Mouse (Mus musculus) ovary, postnatal 36 days (tissue): ENCODE data around the gene Tead2.
A peak's percentile ranks its signal among the peaks of the same experiment; 100 is the strongest.
"Not testable (repeated sequence)": the region's sequence is repeated elsewhere in the genome, so short reads cannot be mapped to it uniquely, and the experiment has no call there.

Experiments used
- DNase-seq: peaks from one replicate; pipeline ENCODE4 v3.0.0; 2022; ENCODE audit warnings: low spot score, mixed read lengths

Tead2 gene

DNA sequence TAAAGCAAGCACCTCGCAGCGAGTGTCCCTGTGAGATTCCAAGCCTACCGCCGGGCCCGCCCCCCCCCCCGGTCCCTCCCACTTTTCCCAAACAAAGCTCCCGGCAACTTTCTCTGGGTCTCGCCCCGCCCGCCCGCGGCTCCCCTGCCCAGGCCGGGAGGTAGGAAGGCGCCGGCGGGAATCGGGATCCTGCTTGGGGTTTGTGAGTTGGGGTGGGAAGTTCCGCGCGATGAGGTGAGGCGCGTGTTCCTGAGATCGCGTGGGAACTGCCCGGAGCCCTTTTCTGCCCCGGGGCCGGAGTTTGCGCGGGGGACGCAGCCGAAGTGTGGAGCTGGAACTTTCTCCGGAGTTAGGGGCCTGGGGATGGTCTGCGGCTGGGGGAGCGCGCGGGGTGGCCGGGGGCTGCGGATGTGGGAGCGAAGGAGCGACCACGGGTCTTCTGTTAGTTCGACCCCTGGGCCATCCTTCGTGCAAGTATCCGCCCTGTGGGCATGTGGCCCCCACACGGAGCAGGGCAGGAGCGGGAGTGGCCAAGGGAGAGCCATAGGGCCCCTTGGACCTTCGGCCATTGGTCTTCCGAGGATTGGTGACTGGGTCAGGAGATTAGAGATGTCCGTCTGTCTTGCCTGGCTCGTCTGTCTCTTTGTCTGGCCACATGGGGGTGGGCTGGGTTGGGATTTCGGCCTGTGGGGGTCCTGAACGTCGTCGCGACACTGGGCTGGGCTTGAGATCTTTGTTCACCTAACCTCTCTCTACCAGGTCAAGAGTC is at the start of gene Tead2:
Gene Tead2 (plus strand): TSS at position 81 of the 769 bp plus-strand sequence.
- peak; percentile 74 for DNase-seq

DNA sequence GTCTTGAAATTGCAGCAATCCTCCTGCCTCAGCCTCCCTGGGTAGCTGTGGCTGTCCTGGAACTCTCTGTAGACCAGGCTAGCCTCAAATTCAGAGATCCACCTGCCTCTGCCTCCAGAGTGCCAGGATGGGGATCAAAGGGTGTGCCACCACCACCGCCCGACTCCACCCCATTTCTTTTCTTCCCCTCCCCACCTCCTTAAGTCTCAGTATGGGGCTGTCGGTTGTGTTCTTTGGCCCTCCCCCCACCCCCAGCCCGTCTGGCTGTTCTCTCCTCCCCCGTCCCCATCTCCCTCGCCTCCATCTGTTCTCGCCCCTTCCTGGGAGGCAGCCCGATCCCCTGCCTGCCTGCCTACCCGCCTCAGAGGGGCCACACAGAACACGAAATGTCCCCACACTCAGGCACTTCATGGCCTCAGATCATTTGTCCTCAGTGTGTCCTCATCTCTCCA is 48.6 kb upstream of the Tead2 start:
- DNase-seq: no peak

DNA sequence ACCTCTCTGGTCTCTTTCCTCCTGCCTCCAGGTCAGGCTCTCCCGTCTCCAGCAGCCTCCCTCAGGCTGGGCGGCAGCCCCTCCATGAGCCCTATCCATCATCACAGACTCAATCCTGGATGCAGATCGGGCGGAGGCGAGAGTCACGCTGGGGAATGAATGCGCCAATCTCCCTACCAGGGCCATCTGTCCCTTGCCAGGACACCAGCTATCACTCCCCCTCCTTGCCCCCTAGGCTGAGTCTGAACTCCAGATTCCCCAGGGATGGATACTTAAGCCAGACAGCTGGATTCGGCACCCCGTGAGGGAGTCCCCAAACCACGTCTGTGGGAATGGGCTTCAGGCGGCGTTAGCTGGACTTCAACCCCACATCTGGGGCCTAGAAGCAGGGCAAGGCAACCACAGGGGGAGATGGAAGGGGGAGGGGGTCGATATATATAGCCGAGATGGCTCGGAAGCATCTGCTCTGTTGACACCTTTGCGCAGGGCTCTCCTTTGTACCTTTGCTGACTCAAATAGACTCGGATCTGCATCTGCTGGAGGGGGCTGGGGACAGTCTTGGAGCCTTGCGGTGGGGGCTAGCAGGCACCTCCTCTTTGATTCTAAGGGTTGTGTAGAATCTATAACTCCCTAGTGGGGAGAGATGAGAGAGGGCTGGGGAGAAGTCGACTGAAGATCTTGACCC is 47.6 kb upstream of the Tead2 start:
- DNase-seq: no peak

DNA sequence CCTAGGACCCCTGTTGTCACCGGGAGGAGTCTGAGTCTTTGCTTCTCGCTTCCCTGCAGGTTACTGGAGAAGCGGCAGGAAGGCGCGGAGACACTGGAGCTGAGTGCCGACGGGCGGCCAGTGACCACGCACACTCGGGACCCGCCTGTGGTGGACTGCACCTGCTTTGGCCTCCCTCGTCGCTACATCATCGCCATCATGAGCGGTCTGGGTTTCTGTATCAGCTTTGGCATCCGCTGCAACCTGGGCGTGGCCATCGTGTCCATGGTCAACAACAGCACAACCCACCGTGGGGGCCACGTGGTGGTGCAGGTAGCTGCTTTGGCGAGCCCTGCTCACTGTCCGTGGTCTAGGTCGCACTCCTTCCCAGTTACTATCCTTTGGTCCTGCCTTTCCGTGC is 46.9 kb upstream of the Tead2 start:
- DNase-seq: no peak

DNA sequence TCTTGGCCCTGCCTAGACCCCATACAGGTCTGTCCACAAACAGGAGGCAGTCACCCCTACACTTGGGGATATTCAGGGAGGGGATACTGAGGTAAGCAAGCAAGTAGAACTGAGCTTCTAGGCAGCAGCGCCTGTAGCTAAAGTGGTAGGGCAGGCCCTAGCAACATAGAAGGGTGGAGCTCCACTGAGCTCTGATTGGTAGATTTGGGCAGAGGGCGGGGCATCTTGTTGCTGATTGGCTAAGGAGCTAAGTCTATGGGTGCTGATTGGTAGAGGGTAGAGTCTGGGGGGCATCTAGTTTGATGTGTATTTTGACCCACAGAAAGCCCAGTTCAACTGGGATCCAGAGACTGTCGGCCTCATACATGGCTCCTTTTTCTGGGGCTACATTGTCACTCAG is 46.1 kb upstream of the Tead2 start:
- no peak for DNase-seq

DNA sequence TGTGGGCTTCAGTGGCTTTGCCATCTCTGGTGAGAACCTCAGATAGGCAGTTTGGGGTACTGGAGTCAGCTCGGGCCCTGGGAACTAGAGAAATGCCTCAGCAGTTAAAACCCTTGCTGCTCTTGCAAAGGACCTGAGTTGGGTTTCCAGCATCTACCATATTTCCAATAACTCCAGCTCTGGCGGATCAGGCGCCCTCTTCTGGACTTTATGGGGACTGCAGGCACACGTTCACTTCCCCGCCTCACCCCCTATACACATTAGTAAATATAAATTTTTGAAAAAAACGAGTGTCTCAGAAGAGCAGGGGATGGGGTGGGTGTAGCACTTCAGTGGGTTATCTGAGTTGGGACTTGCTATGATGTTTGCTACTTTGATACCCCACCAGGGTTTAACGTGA is 42.6 kb upstream of the Tead2 start:
- no peak for DNase-seq

DNA sequence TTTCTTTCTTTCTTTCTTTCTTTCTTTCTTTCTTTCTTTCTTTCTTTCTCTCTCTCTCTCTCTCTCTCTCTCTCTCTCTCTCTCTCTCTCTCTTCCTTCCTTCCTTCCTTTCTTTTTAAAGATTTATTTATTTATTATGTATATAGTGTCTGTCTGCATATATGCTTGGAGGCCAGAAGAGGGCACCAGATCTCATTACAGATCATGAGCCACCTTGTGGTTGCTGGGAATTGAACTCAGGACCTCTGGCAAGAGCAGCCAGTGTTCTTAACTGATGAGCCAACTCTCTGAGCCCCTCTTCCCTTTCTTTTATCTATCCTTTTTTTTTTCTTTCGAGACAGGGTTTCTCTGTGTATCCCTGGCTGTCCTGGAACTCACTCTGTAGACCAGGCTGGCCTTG is 41.8 kb upstream of the Tead2 start:
- DNase-seq: not testable (repeated sequence)

DNA sequence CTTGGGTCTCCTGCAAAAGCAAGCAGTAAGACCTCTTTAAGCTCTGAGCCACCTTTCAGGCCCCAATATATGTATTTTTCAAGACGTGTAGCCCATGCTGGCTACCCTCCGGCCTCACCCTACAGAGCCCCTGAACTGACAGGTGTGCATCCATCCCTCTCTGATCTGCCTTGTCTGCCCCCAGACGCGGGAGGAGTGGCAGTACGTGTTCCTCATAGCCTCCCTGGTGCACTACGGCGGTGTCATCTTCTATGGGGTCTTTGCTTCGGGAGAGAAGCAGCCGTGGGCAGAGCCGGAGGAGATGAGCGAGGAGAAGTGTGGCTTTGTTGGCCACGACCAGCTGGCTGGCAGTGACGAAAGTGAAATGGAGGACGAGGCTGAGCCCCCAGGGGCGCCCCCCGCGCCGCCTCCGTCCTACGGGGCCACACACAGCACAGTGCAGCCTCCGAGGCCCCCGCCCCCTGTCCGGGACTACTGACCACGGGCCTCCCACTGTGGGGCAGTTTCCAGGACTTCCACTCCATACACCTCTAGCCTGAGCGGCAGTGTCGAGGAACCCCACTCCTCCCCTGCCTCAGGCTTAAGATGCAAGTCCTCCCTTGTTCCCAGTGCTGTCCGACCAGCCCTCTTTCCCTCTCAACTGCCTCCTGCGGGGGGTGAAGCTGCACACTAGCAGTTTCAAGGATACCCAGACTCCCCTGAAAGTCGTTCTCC is 40.8 kb upstream of the Tead2 start:
- DNase-seq: no peak

DNA sequence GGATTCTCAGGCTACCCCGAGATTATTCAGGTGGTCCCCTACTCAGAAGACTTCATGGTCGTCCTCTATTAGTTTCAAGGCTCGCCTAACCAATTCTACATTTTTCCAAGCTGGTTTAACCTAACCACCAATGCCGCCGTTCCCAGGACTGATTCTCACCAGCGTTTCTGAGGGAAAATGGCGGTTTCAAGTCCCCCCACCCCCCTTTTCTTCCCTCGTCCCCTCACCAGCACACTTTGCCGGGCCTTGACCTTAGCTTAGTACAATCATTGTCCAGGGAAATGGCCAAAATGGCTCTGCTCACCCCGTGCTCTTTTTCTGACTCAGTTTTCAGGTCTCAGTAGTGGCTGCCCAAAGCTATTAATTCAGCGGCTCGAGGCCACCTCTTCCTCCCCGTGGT is 40.2 kb upstream of the Tead2 start:
- DNase-seq: no peak

DNA sequence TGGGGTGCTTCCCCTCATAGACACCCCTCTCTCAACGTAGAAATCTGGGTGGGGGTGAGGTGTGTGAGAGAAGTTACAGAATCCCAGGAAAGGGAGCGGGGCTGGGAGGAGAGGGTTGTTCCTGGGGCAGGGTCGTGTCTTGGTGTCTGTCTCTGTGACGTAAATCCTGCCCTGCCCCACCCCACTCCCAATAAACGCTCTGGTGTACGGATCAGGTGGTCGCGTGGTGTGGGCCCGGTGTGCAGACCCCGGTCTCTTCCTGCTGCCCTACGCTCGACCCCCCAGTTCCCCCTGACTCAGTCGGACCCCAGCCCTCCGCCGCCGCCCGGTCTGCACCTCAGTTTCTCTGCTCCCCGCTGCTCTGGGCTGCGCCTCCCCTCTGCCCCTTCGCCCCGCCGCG is 39.6 kb upstream of the Tead2 start:
- no peak for DNase-seq

DNA sequence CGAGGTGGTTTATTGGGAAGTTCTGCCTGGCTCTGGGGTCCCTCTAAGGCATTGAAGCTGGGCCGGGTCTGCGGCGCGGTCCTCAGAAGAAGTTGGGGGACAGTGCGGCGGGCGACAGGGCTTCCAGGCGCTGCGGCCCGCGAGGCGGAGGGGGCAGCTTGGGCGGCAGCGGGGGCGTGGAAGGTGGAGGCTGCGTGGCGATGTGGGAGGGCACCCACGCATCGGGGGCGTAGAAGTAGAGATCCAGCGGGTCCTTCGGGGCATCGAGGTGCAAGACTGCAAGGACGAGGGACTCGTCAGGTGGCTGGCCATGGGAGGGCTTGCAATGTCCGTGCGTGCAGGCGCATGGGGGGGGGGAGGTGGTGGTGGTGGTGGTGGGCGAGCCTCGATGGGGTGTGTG is 39.2 kb upstream of the Tead2 start:
- no peak for DNase-seq

DNA sequence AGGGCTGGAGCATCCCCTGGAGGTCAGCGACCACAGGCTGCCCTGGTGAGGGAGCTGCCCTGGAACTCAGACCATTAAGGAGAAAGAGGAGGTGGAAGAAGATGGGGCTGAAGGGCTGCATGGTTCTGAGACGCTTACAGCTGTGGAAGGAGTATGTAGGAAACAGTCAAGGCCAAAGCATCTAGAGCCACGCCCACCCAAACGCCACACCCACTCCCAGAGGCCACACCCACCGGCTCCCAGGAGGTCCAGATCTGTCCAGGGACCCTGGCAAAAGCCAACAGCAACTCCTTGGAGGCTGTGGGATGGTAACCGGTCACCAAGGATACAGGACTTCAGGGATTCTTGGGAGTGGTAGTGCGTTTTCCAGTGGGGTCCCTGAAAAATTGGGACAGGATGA is 37.0 kb upstream of the Tead2 start:
- DNase-seq: no peak

DNA sequence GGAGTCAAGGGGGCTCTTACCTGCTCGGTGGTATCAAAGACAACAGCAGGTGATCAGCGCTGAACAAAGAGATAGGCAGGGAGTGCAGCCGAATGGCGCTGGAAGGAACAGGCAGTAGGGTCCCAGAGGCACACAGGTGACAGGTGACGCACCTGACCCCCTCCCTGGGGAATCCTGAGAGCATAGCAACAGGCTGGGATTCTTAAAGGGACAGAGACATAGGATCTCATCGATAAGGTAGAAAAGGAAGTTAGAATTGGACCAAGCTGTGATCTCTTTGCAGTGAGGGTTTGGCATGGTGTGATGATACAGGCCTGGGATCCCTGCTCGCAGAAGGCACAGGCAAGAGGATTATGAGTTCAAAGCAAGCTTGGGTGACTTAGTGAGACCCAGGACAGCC is 36.1 kb upstream of the Tead2 start, which contains the start of gene Gfy:
Gene Gfy (minus strand): TSS at position 101 of the 400 bp plus-strand sequence.
- no peak for DNase-seq

DNA sequence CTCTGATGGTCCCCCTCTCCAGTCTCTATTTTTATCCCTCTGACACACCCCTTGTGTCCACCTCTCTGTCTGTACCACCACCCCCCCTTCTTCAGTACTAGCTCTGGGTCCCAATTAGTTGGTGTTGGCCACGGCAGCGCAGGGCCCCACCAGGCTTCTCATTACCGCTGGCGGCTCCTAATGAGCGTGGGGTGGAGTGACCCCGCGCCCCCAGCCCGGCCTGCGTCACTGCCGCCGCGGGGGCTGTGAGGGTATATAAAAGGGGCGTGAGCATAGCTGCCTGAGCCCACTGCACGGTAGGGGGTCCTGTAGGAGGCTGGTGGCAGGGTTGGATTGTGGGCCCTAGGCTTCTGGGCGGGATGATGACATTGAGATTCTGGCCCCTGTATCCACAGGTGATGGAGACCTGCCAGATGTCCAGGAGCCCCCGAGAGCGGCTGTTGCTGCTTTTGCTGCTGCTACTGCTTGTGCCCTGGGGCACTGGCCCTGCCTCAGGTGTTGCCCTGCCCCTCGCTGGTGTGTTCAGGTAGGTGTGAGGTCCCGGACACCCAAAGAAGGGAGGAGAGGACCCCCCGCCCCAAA is 34.6 kb upstream of the Tead2 start, which contains the start of gene Pth2:
Gene Pth2 (plus strand): TSS at position 100 of the 582 bp plus-strand sequence.
- DNase-seq: no peak

DNA sequence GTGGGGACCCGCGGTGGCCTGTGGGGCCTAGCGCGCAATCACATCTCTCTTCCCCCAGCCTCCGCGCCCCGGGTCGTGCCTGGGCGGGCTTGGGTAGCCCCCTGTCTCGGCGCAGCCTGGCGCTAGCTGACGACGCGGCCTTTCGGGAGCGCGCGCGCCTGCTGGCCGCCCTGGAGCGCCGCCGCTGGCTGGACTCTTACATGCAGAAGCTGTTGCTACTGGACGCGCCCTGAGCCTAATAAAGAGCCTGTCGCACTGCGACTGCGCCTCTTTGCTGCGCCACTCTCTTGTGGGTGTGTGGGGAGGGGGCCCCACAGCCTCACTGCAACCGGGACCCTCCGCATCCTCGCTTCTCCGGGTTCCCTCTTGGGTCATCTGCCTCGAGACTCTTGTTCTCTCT is 34.0 kb upstream of the Tead2 start:
- no peak for DNase-seq

DNA sequence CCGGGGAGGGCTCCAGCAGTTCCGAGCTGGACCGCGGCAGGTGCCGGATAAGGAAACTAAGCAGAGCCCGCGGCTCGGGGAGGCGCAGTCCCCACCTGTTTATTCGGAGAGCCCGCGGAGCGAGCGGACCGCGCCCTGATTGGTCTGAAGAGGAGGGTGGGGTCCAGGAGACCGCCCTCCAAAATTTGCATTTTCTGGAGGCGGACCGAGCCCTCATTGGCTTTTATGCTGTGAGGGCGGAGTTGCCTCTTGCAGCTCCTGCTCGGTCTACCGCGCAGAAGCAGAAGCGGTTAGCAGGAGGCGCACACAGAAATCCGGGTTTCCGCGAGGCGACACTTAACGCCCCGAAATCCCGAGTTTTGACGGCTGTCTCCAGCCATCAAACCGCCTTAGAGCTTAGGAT is 33.4 kb upstream of the Tead2 start:
- peak; percentile 83 for DNase-seq

DNA sequence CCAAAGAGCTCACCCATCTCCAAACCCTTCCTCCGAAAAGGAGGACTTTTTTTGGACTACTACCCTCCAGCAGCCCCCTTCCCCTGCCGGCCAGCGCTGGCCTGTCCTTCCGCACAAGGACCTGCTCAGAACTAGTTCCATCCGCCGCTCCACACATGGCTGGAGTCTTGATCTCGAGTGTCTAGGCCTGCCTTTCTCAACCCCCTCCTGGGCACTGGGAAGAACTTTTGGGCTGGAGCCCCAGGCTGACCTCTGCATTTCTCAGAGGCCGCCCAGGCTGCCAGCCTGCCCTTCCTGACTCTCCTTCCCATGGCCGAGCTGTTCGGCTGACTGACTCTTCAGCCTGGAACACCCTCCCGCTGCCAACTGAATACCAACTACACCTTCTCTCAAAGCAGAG is 32.9 kb upstream of the Tead2 start:
- DNase-seq: no peak

DNA sequence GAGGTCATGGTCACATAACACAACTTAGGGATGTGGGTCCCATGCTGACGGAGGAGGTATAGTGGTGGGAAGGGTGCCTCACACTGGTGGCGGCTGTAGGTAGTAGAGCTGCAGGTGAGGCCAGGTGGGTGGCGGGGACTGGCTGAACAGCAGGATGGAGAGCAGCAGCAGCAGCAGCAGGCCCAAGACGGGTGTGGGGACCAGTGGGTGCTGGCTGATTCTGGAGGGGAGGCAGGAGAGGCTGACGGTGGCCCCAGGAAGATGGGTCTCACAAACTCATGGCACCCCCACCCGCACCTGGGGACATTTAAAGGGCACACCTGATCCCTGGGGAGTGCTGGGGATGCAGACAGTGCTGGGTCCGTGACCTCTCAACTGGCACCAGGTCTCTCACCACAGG is 31.9 kb upstream of the Tead2 start:
- no peak for DNase-seq

DNA sequence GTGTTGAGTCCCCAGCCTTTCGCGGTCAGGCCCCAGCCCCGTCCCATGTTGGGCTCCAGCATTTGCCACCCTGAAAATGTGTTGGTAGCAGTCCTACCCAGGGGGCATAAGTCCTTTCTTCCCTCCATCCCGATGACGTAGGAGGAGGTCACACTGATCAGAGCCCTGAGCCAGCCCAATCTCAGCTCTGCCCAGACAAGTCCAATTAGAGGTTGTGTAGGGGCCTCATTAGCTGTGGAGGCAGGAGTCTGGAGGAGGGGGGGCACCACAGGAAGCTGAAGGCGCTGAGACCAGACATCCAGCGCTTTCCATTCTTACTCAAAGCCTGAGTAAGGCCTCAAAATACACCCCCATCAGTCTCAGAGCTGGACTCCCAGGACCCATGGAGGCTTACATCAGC is 29.6 kb upstream of the Tead2 start:
- DNase-seq: no peak

DNA sequence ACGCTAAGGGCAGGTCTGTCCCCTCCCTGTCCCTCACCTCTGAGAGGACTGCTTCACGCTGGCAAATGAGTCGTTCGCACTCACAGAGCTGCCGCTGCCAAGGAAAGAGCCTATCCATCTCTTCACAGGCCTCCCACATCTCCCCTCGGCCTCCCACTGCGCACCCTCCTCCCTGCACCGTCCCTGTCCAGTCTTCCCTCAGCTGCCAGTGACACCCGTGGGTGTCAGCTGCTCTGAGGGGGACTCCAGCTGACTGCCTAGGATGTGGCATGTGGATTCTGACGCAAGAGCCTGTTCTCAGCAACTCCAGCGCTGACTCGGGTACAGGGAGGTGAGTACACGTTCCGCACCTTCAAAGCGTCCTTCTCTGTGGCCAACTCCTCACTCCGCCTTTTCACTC is 26.0 kb upstream of the Tead2 start:
- no peak for DNase-seq

DNA sequence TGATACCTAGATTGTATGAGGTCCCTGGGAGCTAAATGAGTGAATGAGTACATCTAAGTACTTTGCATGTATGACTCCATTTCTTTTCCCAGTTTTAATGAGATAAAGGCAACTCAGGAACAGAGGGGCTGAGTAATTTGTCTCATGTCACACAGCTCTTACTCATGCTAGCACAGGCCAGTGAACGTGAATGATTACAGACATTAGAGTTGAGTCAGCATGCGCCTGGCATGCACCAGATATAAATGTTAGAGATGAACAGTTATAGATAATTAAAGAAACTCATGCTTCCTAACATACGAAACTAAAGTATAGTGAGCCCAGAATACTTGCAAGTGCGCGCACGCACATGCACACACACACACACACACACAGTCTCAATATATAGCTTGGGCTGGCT is 25.4 kb upstream of the Tead2 start:
- no peak for DNase-seq

DNA sequence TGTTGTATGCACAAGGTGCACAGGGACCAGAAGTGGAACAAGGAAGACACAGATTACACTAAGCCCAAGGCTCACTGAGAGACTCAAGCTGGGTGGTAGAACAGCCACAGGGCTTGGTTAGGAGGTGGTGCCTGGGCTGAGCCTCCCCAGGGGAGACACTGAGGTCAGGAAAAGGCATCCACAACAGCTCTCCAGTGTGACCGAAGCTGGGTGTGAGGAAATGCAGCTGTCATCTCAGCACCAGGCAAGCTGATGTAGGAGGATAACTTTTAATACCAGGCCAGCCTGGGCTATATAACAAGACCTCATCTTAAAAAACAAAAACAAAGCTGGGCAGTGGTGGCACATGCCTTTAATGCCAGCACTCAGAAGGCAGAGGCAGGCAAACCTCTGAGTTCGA is 24.4 kb upstream of the Tead2 start:
- DNase-seq: no peak
